Mouse (Mus musculus) right cerebral cortex, postnatal 36 days (tissue): ENCODE measurements around the gene Fam187b.
"Not testable (repeated sequence)": the region's sequence is repeated elsewhere in the genome, so short reads cannot be mapped to it uniquely, and the experiment has no call there.

Experiments
- DNase-seq, 2 experiments: peaks; one replicate each; pipeline ENCODE4 v3.0.0; 2022; ENCODE audit warnings: low spot score in 2 of 2, mixed read lengths in 1 of 2

Fam187b gene

DNA sequence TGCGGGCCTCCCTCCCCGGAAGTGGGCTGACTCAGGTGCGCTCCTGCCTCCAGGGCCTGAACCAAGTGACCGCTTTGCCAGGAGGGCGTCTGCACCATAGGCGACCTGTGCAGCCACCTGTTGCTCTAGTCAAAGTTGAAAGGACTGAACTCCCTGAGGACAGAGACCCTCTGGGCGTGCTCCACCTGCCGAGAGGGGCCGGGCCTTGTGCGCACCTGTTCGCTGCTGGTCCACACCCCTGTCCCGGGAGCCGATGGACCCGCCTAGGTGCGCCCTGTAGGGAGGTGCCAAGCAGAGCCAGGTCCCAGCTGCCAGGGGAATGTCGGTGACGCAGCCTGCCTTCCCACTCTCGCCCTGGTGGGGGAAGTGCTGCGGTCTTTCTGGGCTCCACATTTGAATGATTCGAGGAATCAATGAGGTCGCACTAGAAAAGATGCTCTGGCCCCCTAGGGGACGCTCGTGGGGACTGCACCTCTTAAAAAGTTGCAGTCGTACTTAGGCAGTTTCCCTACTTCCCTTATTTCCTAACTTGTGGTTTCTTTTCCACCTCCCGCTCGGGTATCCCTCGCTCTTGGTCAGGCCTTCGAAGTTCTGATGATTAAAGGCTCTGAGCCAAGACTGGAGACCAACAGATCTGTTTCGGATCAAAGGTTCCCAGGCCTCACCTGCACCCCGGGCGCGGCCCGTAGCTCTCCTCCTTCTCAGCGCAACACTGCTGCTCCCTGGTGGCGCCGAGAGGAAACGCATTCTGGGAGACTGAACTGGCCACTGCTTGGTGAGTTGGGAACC, at the start of gene Fam187b:
Gene Fam187b, plus strand, starts transcription at position 290 of the 789 bp plus-strand sequence.
- DNase-seq, result peak in 1 of 2 experiments; percentile 41

DNA sequence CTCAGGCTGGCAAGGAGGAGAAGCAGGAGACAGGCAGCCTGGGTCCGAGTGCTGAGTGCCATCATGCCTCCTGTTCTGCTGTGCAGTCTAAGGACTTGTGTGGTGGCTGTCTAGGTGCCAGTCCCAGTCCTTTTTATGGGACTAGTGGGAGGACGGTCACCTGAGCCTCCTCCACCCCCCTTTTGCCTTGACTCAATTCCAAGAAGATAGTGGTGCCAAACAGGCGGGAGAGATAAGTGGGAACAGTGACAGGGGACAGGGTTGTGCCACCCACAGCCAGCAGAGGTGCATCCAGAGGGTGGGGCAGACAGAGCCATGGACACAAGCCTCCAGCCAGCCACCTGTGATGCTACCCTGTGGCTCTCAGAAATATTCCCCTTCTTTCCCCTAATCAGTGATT, 49.5 kb upstream of the Fam187b start:
- no peak for DNase-seq

DNA sequence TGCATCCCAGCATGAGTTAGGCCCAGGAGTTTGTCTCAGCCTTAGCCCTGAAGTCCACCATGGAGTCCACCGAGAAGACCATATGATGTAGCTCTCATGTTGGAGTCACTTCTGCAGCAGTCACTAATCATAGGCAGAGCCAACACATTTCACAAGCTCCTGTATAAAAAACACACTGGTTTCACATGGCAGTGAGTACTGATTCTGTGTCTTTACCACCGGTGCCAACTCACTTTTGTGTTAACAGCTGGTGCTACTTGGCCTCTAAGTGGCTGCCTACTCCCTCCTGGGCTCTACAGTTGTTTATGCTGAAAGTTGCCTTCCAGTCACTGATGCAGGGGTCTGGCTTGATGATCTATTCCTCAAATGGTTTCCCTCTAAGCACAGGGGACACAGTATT, 49.0 kb upstream of the Fam187b start, which contains the start of gene Hamp2:
Gene Hamp2, minus strand, starts transcription at position 101 of the 400 bp plus-strand sequence.
- not testable (repeated sequence) for DNase-seq

GRCm38 (mm10) chr7:30935422-30936099, 38.0 kb upstream of the Fam187b start:
- not testable (repeated sequence) for DNase-seq

GRCm38 (mm10) chr7:30940070-30940469, 33.5 kb upstream of the Fam187b start:
- DNase-seq, result not testable (repeated sequence)

DNA sequence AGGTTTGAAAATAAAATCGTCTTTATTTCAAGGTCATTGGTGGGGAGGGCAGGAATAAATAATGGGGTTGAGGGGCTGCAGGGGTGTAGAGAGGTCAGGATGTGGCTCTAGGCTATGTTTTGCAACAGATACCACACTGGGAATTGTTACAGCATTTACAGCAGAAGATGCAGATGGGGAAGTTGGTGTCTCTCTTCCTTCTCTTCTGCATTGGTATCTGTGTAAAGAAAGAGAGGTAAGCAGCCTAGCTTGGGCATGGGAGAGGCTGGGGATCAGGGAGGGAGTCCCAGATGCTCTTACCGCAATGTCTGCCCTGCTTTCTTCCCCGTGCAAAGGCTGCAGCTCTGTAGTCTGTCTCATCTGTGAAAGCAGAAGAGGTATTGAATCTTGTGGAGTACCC, 31.2 kb upstream of the Fam187b start:
- not testable (repeated sequence) for DNase-seq

- DNase-seq, result no peak
Measured at GRCm38 (mm10) chr7:30943909-30944635, 29.5 kb upstream of the Fam187b start, which contains the start of gene Hamp. TSS of gene Hamp (minus strand) at chr7:30944032.

- not testable (repeated sequence) for DNase-seq
Measured at GRCm38 (mm10) chr7:30944706-30945105, 28.9 kb upstream of the Fam187b start.

DNA sequence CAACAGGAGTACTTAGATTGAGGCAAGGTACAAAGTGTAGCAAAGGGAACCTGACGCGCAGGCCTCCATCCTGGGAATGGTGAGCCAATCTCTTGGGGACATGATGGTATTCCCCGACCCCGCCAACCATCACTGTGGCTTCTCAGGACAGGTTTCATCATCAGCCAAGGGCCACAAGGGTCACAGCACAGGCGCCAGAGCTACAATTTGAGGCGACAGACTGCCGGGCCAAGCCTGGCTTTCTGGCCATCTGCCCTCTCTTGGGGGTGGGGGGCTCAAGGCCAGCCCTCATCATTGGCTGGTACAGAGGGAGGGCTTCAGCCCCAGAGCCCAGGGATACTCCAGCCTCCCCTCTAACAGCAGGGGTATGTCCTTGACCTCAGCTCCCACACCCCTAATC, 28.1 kb upstream of the Fam187b start:
- not testable (repeated sequence) for DNase-seq

DNA sequence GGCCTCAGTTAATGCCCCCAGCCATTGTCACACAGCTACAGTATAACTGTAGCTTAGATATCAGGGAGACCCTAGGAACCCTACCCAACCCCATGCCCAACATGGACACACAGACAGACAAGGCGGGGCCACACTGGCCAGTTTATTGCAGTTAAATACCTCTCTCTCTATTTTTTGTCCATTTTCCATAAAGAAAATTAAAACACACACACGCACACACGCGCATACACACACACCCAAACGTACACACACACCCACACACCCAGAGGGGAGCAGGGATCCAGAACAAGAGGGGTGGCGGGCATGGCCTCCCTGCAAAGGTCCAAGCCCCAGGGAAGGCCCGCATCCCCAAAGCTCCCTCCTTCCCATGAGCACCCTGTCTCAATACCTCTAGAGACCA, 27.7 kb upstream of the Fam187b start:
- no peak for DNase-seq

GRCm38 (mm10) chr7:30949902-30950301, 23.7 kb upstream of the Fam187b start:
- not testable (repeated sequence) for DNase-seq

- no peak for DNase-seq
Measured at GRCm38 (mm10) chr7:30952441-30953265, 20.9 kb upstream of the Fam187b start.

DNA sequence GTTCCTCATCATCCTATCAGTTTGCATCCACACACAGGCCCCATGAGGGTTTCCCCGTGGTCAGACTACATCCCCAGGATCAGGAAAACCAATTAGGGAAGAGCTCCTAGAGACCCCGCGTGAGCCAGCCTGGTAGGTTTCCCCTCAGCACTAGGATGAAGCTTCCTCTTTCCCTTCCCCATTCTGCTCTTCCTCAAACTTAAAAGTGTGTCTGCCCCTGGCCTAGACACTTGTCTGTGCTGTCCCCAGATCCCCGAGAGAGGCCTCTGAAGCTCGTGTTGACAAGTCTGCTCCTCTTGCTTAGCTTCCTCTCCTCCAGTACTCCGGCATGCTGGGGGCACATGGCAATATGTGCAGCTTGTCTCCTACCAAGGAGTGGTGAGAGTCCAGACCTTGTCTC, 20.1 kb upstream of the Fam187b start:
- no peak for DNase-seq

GRCm38 (mm10) chr7:30954036-30954435, 19.6 kb upstream of the Fam187b start:
- DNase-seq, result no peak

DNA sequence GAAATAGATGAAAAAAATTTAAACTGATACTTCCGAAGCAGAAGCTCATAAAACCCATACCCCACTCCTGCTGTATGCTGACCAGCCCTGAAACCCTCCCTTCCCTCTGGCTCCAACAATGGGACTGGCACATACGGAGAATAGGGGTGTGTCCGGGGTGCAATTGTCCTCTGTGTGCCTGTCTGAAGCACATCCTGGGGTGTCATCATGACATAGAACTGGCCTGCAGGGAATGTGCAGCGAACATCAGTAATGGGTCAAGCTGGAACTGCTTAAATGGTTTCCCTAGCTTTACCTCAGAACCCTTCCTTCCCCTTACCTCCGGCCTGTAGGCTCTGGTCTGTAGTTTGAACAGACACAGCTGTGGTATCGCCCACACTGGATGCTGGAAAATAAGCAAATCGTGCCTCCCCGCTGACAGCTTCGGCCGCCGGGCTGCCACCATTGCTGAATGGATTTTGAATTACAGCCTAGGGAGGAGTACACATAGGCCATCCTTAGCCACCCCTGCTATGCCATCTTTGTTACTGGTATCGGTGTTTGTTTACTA, 18.5 kb upstream of the Fam187b start:
- DNase-seq, result no peak

- peak; percentile 55 to 68 for DNase-seq
Measured at GRCm38 (mm10) chr7:30955584-30956356, 17.8 kb upstream of the Fam187b start.

DNA sequence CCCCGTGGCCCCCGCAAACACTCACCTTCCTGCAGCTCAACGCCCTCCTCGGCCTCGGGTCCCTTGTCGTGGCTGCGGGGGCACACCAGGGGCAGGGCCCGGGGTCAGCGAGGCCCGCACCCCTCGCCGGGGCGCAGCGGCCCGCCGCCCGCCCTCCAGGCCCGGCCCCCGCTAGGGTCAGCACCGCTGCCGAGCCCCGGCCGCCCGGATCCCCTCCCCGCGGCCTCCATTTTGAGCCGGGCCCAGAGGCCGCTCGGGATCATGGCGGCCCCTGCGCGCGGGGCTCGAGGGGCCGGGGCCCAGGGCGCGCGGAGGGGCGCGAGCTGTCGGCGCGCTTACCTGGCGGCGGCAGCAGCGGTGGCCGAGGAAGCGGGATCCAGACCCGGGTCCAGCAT, 17.2 kb upstream of the Fam187b start:
- no peak for DNase-seq

DNA sequence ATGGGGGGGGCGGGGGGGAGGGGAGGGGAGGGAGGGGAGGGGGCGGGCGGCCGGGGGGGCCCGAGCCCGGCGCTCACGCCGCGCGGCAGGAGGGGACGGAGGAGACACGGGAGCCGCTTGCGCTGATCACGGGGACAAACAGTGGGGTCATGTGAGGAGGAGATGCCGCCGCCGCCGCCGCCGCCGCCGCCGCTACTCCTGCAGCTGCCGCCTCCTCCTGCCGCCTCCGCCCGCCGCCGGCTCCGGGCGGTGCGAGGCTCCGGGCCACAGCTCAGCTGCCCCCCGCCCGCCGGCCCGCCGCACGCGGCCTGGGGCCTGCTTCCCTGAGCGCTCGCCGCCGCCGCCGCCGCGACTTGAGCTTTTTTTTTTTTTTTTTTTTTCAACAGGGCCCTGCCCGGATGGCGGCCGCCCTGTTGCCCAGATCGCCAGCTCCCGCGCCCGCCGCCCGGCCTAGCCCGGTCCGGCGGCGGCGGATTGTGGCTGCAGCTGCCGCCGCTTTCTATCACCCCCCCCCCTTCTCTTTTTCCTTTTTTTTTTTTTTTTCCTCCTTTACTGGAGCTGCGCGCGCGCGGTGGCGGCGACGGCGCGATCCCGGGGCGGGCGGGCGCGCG, 16.7 kb upstream of the Fam187b start, which contains the start of gene Usf2:
Gene Usf2, minus strand, starts transcription at position 48 of the 611 bp plus-strand sequence.
- peak; percentile 74 to 77 for DNase-seq

- peak; percentile 81 to 88 for DNase-seq
Measured at GRCm38 (mm10) chr7:30957367-30957783, 16.2 kb upstream of the Fam187b start.
